Mouse (Mus musculus): Measurements from ENCODE around the gene Gm42906.

- no peak for TF ChIP-seq CTCF (IDR thresholded peaks at IDR 0.05; ENCODE audit: low read depth)
- TF ChIP-seq EP300 (IDR thresholded peaks at IDR 0.05; ENCODE audit: low read depth) = no peak
These were observed 285.0 kb downstream of the Gm42906 start for GRCm38 (mm10) chr5:151142671-151143601.

All from liver, postnatal 0 days (tissue).